Mouse (Mus musculus): Measurements from ENCODE around the gene Tns3. TPM values are rescaled to one million over a fixed set of nuclear protein-coding genes. Genes with fewer than 3 reads are reported as not detected.

Tns3 gene
- total RNA-seq, 1 experiment from 2014 or later, result 14.9 TPM

- no peak for ATAC-seq (replicated peaks in 1 of 2; ENCODE audit: insufficient read depth in 1 of 2, low FRiP score in 2 of 2, low TSS enrichment in 1 of 2, low read depth in 1 of 2, poor library complexity in 2 of 2, severe bottlenecking in 2 of 2)
These were observed 5.3 kb downstream of the Tns3 start for GRCm38 (mm10) chr11:8659061-8659460.

- no peak; a peak in 1 of 4 replicates for ATAC-seq (replicated peaks in 1 of 2; ENCODE audit: insufficient read depth in 1 of 2, low FRiP score in 2 of 2, low TSS enrichment in 1 of 2, low read depth in 1 of 2, poor library complexity in 2 of 2, severe bottlenecking in 2 of 2)
These were observed 6.8 kb downstream of the Tns3 start for GRCm38 (mm10) chr11:8657493-8657892.

- peak; percentile 79 to 80 for ATAC-seq (replicated peaks in 1 of 2; ENCODE audit: insufficient read depth in 1 of 2, low FRiP score in 2 of 2, low TSS enrichment in 1 of 2, low read depth in 1 of 2, poor library complexity in 2 of 2, severe bottlenecking in 2 of 2)
These were observed 7.6 kb downstream of the Tns3 start for GRCm38 (mm10) chr11:8656448-8657393.

- ATAC-seq (replicated peaks in 1 of 2; ENCODE audit: insufficient read depth in 1 of 2, low FRiP score in 2 of 2, low TSS enrichment in 1 of 2, low read depth in 1 of 2, poor library complexity in 2 of 2, severe bottlenecking in 2 of 2), result no peak
These were observed 10.5 kb downstream of the Tns3 start for GRCm38 (mm10) chr11:8653800-8654295.

- no peak for ATAC-seq (replicated peaks in 1 of 2; ENCODE audit: insufficient read depth in 1 of 2, low FRiP score in 2 of 2, low TSS enrichment in 1 of 2, low read depth in 1 of 2, poor library complexity in 2 of 2, severe bottlenecking in 2 of 2)
These were observed 11.3 kb downstream of the Tns3 start for GRCm38 (mm10) chr11:8652792-8653645.

GRCm38 (mm10) chr11:8652116-8652714 lies 12.1 kb downstream of the Tns3 start:
- ATAC-seq (replicated peaks in 1 of 2; ENCODE audit: insufficient read depth in 1 of 2, low FRiP score in 2 of 2, low TSS enrichment in 1 of 2, low read depth in 1 of 2, poor library complexity in 2 of 2, severe bottlenecking in 2 of 2), result no peak

GRCm38 (mm10) chr11:8651448-8652035 lies 12.8 kb downstream of the Tns3 start:
- ATAC-seq (replicated peaks in 1 of 2; ENCODE audit: insufficient read depth in 1 of 2, low FRiP score in 2 of 2, low TSS enrichment in 1 of 2, low read depth in 1 of 2, poor library complexity in 2 of 2, severe bottlenecking in 2 of 2), result no peak

GRCm38 (mm10) chr11:8645609-8646008 lies 18.7 kb downstream of the Tns3 start:
- ATAC-seq (replicated peaks in 1 of 2; ENCODE audit: insufficient read depth in 1 of 2, low FRiP score in 2 of 2, low TSS enrichment in 1 of 2, low read depth in 1 of 2, poor library complexity in 2 of 2, severe bottlenecking in 2 of 2), result no peak

- ATAC-seq (replicated peaks in 1 of 2; ENCODE audit: insufficient read depth in 1 of 2, low FRiP score in 2 of 2, low TSS enrichment in 1 of 2, low read depth in 1 of 2, poor library complexity in 2 of 2, severe bottlenecking in 2 of 2), result no peak
These were observed 20.1 kb downstream of the Tns3 start for GRCm38 (mm10) chr11:8644272-8644671.

- no peak for ATAC-seq (replicated peaks in 1 of 2; ENCODE audit: insufficient read depth in 1 of 2, low FRiP score in 2 of 2, low TSS enrichment in 1 of 2, low read depth in 1 of 2, poor library complexity in 2 of 2, severe bottlenecking in 2 of 2)
These were observed 22.6 kb downstream of the Tns3 start for GRCm38 (mm10) chr11:8641634-8642277.

GRCm38 (mm10) chr11:8639726-8640125 lies 24.6 kb downstream of the Tns3 start:
- no peak for ATAC-seq (replicated peaks in 1 of 2; ENCODE audit: insufficient read depth in 1 of 2, low FRiP score in 2 of 2, low TSS enrichment in 1 of 2, low read depth in 1 of 2, poor library complexity in 2 of 2, severe bottlenecking in 2 of 2)

- peak in 1 of 2 experiments; percentile 13; a peak in 1 of 4 replicates for ATAC-seq (replicated peaks in 1 of 2; ENCODE audit: insufficient read depth in 1 of 2, low FRiP score in 2 of 2, low TSS enrichment in 1 of 2, low read depth in 1 of 2, poor library complexity in 2 of 2, severe bottlenecking in 2 of 2)
These were observed 25.2 kb downstream of the Tns3 start for GRCm38 (mm10) chr11:8639007-8639718.

GRCm38 (mm10) chr11:8637469-8638447 lies 26.6 kb downstream of the Tns3 start:
- no peak for ATAC-seq (replicated peaks in 1 of 2; ENCODE audit: insufficient read depth in 1 of 2, low FRiP score in 2 of 2, low TSS enrichment in 1 of 2, low read depth in 1 of 2, poor library complexity in 2 of 2, severe bottlenecking in 2 of 2)

- no peak for ATAC-seq (replicated peaks in 1 of 2; ENCODE audit: insufficient read depth in 1 of 2, low FRiP score in 2 of 2, low TSS enrichment in 1 of 2, low read depth in 1 of 2, poor library complexity in 2 of 2, severe bottlenecking in 2 of 2)
These were observed 27.7 kb downstream of the Tns3 start for GRCm38 (mm10) chr11:8636680-8637079.

GRCm38 (mm10) chr11:8635778-8636177 lies 28.6 kb downstream of the Tns3 start:
- ATAC-seq (replicated peaks in 1 of 2; ENCODE audit: insufficient read depth in 1 of 2, low FRiP score in 2 of 2, low TSS enrichment in 1 of 2, low read depth in 1 of 2, poor library complexity in 2 of 2, severe bottlenecking in 2 of 2), result no peak
